Mouse (Mus musculus): ENCODE data around the gene Slc50a1.

GRCm38 (mm10) chr3:89293247-89293918, 23.0 kb upstream of the Slc50a1 start:
- no peak for TF ChIP-seq CTCF (conservative IDR thresholded peaks at IDR 0.05 in 1 of 2, IDR thresholded peaks at IDR 0.05 in 1 of 2; ENCODE audit: low read depth in 2 of 2, low read length in 2 of 2)
- no peak for TF ChIP-seq SIN3A (IDR thresholded peaks at IDR 0.05; ENCODE audit: low read length)
- TF ChIP-seq NELFE (IDR thresholded peaks at IDR 0.05; ENCODE audit: low read depth, low read length) = no peak
- TF ChIP-seq POLR2A (IDR thresholded peaks at IDR 0.05; ENCODE audit: low read depth, low read length) = no peak
- TF ChIP-seq MAX (IDR thresholded peaks at IDR 0.05; ENCODE audit: low read length) = no peak
- TF ChIP-seq GABPA (IDR thresholded peaks at IDR 0.05; ENCODE audit: insufficient replicate concordance, low read depth, low read length) = no peak
- no peak for TF ChIP-seq JUND (conservative IDR thresholded peaks at IDR 0.05; ENCODE audit: low read depth, low read length)
- TF ChIP-seq MAFK (IDR thresholded peaks at IDR 0.05; ENCODE audit: insufficient replicate concordance, low read length) = no peak
- no peak for TF ChIP-seq UBTF (IDR thresholded peaks at IDR 0.05; ENCODE audit: low read depth, low read length)
- no peak for TF ChIP-seq CHD2 (IDR thresholded peaks at IDR 0.05; ENCODE audit: low read length)
- TF ChIP-seq EP300 (IDR thresholded peaks at IDR 0.05; ENCODE audit: low read length) = no peak

All from CH12.LX (cell line).